Mouse (Mus musculus) kidney, adult 2 months (tissue): Measurements from ENCODE around the gene Gck.

Source experiments
- CTCF ChIP-seq: fragments of 200-500 bp; conservative IDR thresholded peaks from 2 replicates; pipeline ENCODE4 v1.5.1; 2011; ENCODE audit warnings: low read depth, mild to moderate bottlenecking, control low read depth, low read length, moderate library complexity, mixed read lengths; ENCODE audit not compliant: insufficient read depth, insufficient read length
- POLR2A ChIP-seq: fragments of 200-500 bp; IDR thresholded peaks from one replicate; pipeline ENCODE4 v1.6.1; 2011; ENCODE audit warnings: low read depth, low read length, control low read depth

- TF ChIP-seq POLR2A (no peak), CTCF (no peak)
Measured at GRCm38 (mm10) chr11:5988126-5988525, 38.2 kb upstream of the Gck start.
